Mouse (Mus musculus): ENCODE measurements around the gene Rhot1. TPM values are rescaled to one million over a fixed set of nuclear protein-coding genes. Genes with fewer than 3 reads are reported as not detected.
"Not testable (repeated sequence)": the region's sequence is repeated elsewhere in the genome, so short reads cannot be mapped to it uniquely, and the experiment has no call there.

Rhot1 gene
- polyA plus RNA-seq, 1 experiment = 15.5 TPM

DNA sequence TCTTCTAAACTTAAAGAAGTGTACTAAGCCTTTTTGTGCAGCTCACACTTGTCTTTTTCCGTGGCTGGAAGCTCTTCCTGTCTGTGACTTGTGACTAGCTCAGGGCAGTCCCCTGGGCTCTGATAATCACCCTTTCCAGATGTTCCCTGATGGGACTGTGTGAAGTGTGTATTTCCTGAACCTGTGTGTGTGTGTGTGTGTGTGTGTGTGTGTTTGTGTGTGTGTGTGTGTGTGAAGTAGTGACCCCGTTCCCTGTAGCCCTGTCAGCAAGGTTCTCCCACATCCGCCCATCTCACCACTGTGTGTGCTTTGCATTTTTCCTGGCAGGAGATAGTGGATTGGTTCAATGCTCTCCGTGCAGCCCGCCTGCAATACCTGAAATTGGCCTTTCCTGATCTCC, 38.5 kb upstream of the Rhot1 start:
- peaks cover 5% of the 10 kb centered on the region for H3K4me1 ChIP-seq (ENCODE audit: control insufficient read depth, insufficient read depth, low read length)
- no peak overlapping the region for H3K4me3 ChIP-seq (replicated peaks; ENCODE audit: control insufficient read depth, low read depth, low read length)
- no peak for TF ChIP-seq POLR2A (IDR thresholded peaks at IDR 0.05; ENCODE audit: borderline replicate concordance, control insufficient read depth, low read depth, low read length)
- TF ChIP-seq CTCF (IDR thresholded peaks at IDR 0.05; ENCODE audit: control insufficient read depth, insufficient read depth, low read length) = no peak
- WGBS = 63% methylated on average over 5 of the region's 5 CpGs
- H3K27ac ChIP-seq (ENCODE audit: control insufficient read depth, insufficient read depth, low read depth, low read length, poor library complexity) = no peak overlapping the region

DNA sequence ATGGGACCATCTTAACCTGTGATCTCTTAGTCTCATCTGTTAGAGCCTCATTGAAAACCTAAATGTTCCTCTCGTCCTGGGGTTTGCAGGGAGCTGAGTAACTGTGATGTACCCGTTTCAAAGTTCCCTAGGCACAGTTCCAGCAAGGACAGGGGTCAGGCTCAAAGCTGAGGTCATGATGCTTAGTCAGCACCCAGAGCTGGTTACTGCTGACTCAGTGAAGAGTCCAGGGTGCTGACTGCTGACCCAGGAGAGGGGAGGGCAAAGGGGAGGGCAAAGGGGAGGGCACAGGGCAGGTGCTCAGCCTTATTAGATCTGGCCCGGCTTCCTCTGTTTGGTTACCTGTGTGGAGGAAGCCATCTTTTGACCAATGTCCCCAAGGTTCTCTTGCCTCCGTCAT, 36.9 kb upstream of the Rhot1 start:
- Histone ChIP-seq H3K4me1 (ENCODE audit: control insufficient read depth, insufficient read depth, low read length) (peaks cover 5% of the 10 kb centered on the region), H3K27ac (ENCODE audit: control insufficient read depth, insufficient read depth, low read depth, low read length, poor library complexity) (no peak overlapping the region)

DNA sequence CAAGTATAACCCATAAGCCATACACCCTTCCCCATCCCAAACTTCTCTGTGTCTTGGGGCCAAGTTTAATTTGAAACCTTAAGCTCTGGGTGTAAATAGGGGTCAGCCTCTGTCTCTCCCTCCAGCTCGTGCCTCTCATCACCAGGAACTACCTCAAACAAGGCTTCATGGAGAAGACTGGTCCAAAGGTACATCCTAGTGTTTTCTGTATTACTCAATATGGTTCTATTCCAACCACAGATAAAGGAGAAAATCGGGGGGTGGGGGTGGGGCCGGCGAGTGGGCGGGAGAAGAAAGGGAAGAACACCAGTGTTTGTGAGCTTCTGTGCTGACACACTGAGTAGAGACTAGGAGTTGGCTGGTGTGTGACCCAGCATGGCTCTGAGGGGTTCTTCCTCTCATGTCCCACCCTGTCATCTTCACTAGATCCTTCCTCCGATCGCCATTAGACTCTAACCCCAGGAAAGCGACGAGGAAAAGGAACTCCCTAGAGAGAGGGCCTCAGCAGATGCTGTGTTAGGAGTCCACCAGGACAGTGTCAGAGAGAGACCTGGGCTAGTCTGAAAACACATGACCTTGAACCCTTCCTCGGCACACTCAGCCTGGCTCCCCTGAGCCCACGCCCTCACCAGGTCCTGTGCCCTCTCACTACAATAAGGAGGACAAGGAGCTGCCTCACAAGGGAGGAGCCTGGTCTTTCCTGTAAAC, 34.7 kb upstream of the Rhot1 start:
- H3K4me1 ChIP-seq (ENCODE audit: control insufficient read depth, insufficient read depth, low read length) = peaks cover 3% of the 10 kb centered on the region
- no peak overlapping the region for H3K27ac ChIP-seq (ENCODE audit: control insufficient read depth, insufficient read depth, low read depth, low read length, poor library complexity)
- TF ChIP-seq CTCF (IDR thresholded peaks at IDR 0.05; ENCODE audit: control insufficient read depth, insufficient read depth, low read length) (no peak), POLR2A (IDR thresholded peaks at IDR 0.05; ENCODE audit: borderline replicate concordance, control insufficient read depth, low read depth, low read length) (no peak)
- H3K4me3 ChIP-seq (replicated peaks; ENCODE audit: control insufficient read depth, low read depth, low read length) = no peak overlapping the region
- WGBS = 69% methylated on average over 11 of the region's 11 CpGs

More for the DNA sequence above, 36.9 kb upstream of the Rhot1 start:
- TF ChIP-seq CTCF (IDR thresholded peaks at IDR 0.05; ENCODE audit: control insufficient read depth, insufficient read depth, low read length) (no peak), POLR2A (IDR thresholded peaks at IDR 0.05; ENCODE audit: borderline replicate concordance, control insufficient read depth, low read depth, low read length) (no peak)
- WGBS = 64% methylated on average over 4 of the region's 4 CpGs
- no peak overlapping the region for H3K4me3 ChIP-seq (replicated peaks; ENCODE audit: control insufficient read depth, low read depth, low read length)

DNA sequence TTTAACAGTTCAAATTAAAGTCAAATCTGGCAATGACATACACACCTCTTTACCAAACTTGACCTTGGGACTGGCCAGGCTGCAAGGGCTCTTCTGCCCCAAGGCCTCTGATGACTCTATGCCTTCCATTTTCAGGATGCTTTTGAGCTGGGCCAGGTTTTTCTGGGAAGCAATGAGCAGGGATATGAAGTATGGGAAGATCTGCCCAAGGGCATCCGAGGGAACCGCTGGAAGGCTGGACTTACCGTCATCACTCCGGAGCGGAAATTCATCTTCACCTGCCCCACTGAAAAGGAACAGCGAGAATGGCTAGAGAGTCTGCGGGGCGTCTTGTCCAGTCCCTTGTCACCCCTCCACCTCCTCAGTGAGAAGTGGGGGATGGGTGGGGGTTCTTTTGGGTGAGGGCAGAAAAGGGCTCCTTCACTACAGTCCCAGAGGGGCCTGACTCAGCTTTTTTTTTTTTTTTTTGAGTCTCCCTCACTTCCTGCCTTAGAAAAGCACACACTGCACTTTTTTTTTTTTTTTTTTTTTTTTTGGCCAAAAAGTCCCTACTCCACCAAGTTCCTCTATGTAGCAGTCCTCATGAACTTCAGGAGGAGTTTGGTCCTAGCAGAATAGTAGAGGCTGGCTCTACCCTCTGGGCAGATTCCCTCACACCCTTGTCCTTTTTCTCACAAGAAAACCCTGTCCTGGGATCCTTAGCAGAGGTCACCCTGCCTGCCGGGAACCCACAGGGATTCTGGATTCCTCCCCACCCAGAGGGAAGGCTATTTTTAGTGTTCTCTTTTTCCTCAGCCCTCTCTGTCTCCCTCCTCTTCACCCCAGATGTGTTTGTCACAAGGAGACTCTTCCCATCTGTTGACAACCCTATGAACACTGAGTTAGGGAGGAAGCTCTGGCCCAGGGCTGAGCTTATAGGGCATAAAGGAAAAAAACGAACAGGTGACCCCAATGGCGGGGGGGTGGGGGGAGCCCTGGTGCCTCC, 31.6 kb upstream of the Rhot1 start:
- Histone ChIP-seq H3K4me3 (replicated peaks; ENCODE audit: control insufficient read depth, low read depth, low read length) (no peak overlapping the region), H3K27ac (ENCODE audit: control insufficient read depth, insufficient read depth, low read depth, low read length, poor library complexity) (peak overlapping the region; percentile 32; the same call in 1 of the 2 replicates), H3K4me1 (ENCODE audit: control insufficient read depth, insufficient read depth, low read length) (peaks cover 1% of the 10 kb centered on the region; the same call in 1 of the 2 replicates)
- WGBS = 55% methylated on average over 11 of the region's 11 CpGs
- no peak for TF ChIP-seq POLR2A (IDR thresholded peaks at IDR 0.05; ENCODE audit: borderline replicate concordance, control insufficient read depth, low read depth, low read length)
- TF ChIP-seq CTCF (IDR thresholded peaks at IDR 0.05; ENCODE audit: control insufficient read depth, insufficient read depth, low read length) = no peak

DNA sequence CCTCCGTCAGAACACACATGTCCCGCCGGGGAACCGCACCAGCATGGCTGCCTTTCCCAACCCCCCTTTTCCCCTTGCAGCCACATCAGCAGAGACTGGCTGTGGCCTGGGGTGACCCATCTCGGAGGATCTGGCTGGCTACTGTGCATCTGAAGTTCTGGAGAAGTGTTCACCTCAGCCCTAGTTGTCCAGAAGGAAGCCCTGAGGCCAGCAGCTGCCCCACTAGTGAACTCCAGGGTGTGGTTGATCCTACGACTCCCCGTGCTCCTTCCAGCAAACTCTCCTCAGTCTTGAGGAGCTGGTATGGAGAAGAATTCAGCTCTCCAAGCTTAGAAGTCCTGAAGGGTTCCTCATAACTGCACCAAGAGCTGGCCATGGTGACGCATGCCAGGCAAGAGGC, 30.5 kb upstream of the Rhot1 start:
- H3K4me1 ChIP-seq (ENCODE audit: control insufficient read depth, insufficient read depth, low read length) = peaks cover 1% of the 10 kb centered on the region; the same call in 1 of the 2 replicates
- 79% methylated on average over 8 of the region's 8 CpGs for WGBS
- H3K27ac ChIP-seq (ENCODE audit: control insufficient read depth, insufficient read depth, low read depth, low read length, poor library complexity) = no peak overlapping the region
- H3K4me3 ChIP-seq (replicated peaks; ENCODE audit: control insufficient read depth, low read depth, low read length) = no peak overlapping the region
- TF ChIP-seq POLR2A (IDR thresholded peaks at IDR 0.05; ENCODE audit: borderline replicate concordance, control insufficient read depth, low read depth, low read length) = no peak
- no peak for TF ChIP-seq CTCF (IDR thresholded peaks at IDR 0.05; ENCODE audit: control insufficient read depth, insufficient read depth, low read length)

- WGBS = 71% methylated on average over 5 of the region's 5 CpGs
Measured at GRCm38 (mm10) chr11:80181021-80181749, 27.6 kb upstream of the Rhot1 start.

GRCm38 (mm10) chr11:80183054-80183704, 25.6 kb upstream of the Rhot1 start:
- 35% methylated on average over 12 of the region's 12 CpGs for WGBS
- Histone ChIP-seq H3K27ac (ENCODE audit: control insufficient read depth, insufficient read depth, low read depth, low read length, poor library complexity) (peak overlapping the region; percentile 92), H3K4me3 (replicated peaks; ENCODE audit: control insufficient read depth, low read depth, low read length) (peak overlapping the region; percentile 96)
- not testable (repeated sequence) for H3K4me1 ChIP-seq (ENCODE audit: control insufficient read depth, insufficient read depth, low read length)

More at GRCm38 (mm10) chr11:80181021-80181749, 27.6 kb upstream of the Rhot1 start:
- Histone ChIP-seq H3K4me3 (replicated peaks; ENCODE audit: control insufficient read depth, low read depth, low read length) (no peak overlapping the region), H3K27ac (ENCODE audit: control insufficient read depth, insufficient read depth, low read depth, low read length, poor library complexity) (no peak overlapping the region), H3K4me1 (ENCODE audit: control insufficient read depth, insufficient read depth, low read length) (peaks cover 1% of the 10 kb centered on the region; the same call in 1 of the 2 replicates)
- TF ChIP-seq POLR2A (IDR thresholded peaks at IDR 0.05; ENCODE audit: borderline replicate concordance, control insufficient read depth, low read depth, low read length) = no peak
- no peak for TF ChIP-seq CTCF (IDR thresholded peaks at IDR 0.05; ENCODE audit: control insufficient read depth, insufficient read depth, low read length)

Measured in bone marrow, adult 2 months (tissue).